Mouse (Mus musculus): ENCODE results near the gene Cdk14. TPM values are rescaled to one million over a fixed set of nuclear protein-coding genes. Genes with fewer than 3 reads are reported as not detected.

The Cdk14 gene
- polyA plus RNA-seq, 1 experiment = 2.6 TPM

- Histone ChIP-seq H3K27ac (ENCODE audit: insufficient read depth, low read depth, low read length) (no peak overlapping the region), H3K27me3 (replicated peaks; ENCODE audit: control insufficient read depth, insufficient read depth, low read length) (no peaks in the 10 kb centered on the region), H3K36me3 (ENCODE audit: control insufficient read depth, insufficient read depth, low read length) (no peaks in the 10 kb centered on the region), H3K4me3 (ENCODE audit: insufficient read depth, low read depth, low read length) (no peak overlapping the region), H3K4me1 (ENCODE audit: control insufficient read depth, insufficient read depth, low read length) (no peaks in the 10 kb centered on the region)
- 89% methylated on average over 2 of the region's 2 CpGs for WGBS
- no peak for DNase-seq
- no peak for TF ChIP-seq CTCF (conservative IDR thresholded peaks at IDR 0.05; ENCODE audit: insufficient read depth, insufficient read length, low read depth, low read length)
- TF ChIP-seq POLR2A (IDR thresholded peaks at IDR 0.05; ENCODE audit: low read depth, low read length) = no peak
Measured at GRCm38 (mm10) chr5:4898241-4898640, 521.9 kb downstream of the Cdk14 start.

- DNase-seq = no peak
- no peaks in the 10 kb centered on the region for H3K27me3 ChIP-seq (replicated peaks; ENCODE audit: control insufficient read depth, insufficient read depth, low read length)
- WGBS = 49% methylated on average over 3 of the region's 3 CpGs
- no peak overlapping the region for H3K4me3 ChIP-seq (ENCODE audit: insufficient read depth, low read depth, low read length)
- no peaks in the 10 kb centered on the region for H3K36me3 ChIP-seq (ENCODE audit: control insufficient read depth, insufficient read depth, low read length)
- TF ChIP-seq CTCF (conservative IDR thresholded peaks at IDR 0.05; ENCODE audit: insufficient read depth, insufficient read length, low read depth, low read length) (no peak), POLR2A (IDR thresholded peaks at IDR 0.05; ENCODE audit: low read depth, low read length) (no peak)
- H3K27ac ChIP-seq (ENCODE audit: insufficient read depth, low read depth, low read length) = no peak overlapping the region
- H3K4me1 ChIP-seq (ENCODE audit: control insufficient read depth, insufficient read depth, low read length) = no peaks in the 10 kb centered on the region
Measured at GRCm38 (mm10) chr5:4894988-4895387, 525.1 kb downstream of the Cdk14 start.

GRCm38 (mm10) chr5:4893852-4894207, 526.3 kb downstream of the Cdk14 start:
- WGBS = 79% methylated on average over 5 of the region's 5 CpGs
- Histone ChIP-seq H3K36me3 (ENCODE audit: control insufficient read depth, insufficient read depth, low read length) (no peaks in the 10 kb centered on the region), H3K4me3 (ENCODE audit: insufficient read depth, low read depth, low read length) (no peak overlapping the region), H3K4me1 (ENCODE audit: control insufficient read depth, insufficient read depth, low read length) (no peaks in the 10 kb centered on the region; the same call in 1 of the 2 replicates), H3K27me3 (replicated peaks; ENCODE audit: control insufficient read depth, insufficient read depth, low read length) (no peaks in the 10 kb centered on the region), H3K27ac (ENCODE audit: insufficient read depth, low read depth, low read length) (no peak overlapping the region)
- no peak for DNase-seq
- TF ChIP-seq CTCF (conservative IDR thresholded peaks at IDR 0.05; ENCODE audit: insufficient read depth, insufficient read length, low read depth, low read length) (no peak), POLR2A (IDR thresholded peaks at IDR 0.05; ENCODE audit: low read depth, low read length) (no peak)

GRCm38 (mm10) chr5:4893206-4893851, 526.8 kb downstream of the Cdk14 start:
- TF ChIP-seq CTCF (conservative IDR thresholded peaks at IDR 0.05; ENCODE audit: insufficient read depth, insufficient read length, low read depth, low read length) (no peak), POLR2A (IDR thresholded peaks at IDR 0.05; ENCODE audit: low read depth, low read length) (no peak)
- Histone ChIP-seq H3K27ac (ENCODE audit: insufficient read depth, low read depth, low read length) (no peak overlapping the region), H3K4me1 (ENCODE audit: control insufficient read depth, insufficient read depth, low read length) (no peaks in the 10 kb centered on the region; the same call in 1 of the 2 replicates), H3K36me3 (ENCODE audit: control insufficient read depth, insufficient read depth, low read length) (no peaks in the 10 kb centered on the region), H3K27me3 (replicated peaks; ENCODE audit: control insufficient read depth, insufficient read depth, low read length) (no peaks in the 10 kb centered on the region), H3K4me3 (ENCODE audit: insufficient read depth, low read depth, low read length) (no peak overlapping the region)
- 78% methylated on average over 5 of the region's 5 CpGs for WGBS
- DNase-seq = no peak

GRCm38 (mm10) chr5:4892734-4893133, 527.4 kb downstream of the Cdk14 start:
- Histone ChIP-seq H3K4me3 (ENCODE audit: insufficient read depth, low read depth, low read length) (no peak overlapping the region), H3K4me1 (ENCODE audit: control insufficient read depth, insufficient read depth, low read length) (no peaks in the 10 kb centered on the region; the same call in 1 of the 2 replicates), H3K27me3 (replicated peaks; ENCODE audit: control insufficient read depth, insufficient read depth, low read length) (no peaks in the 10 kb centered on the region), H3K36me3 (ENCODE audit: control insufficient read depth, insufficient read depth, low read length) (no peaks in the 10 kb centered on the region), H3K27ac (ENCODE audit: insufficient read depth, low read depth, low read length) (no peak overlapping the region)
- no peak for TF ChIP-seq CTCF (conservative IDR thresholded peaks at IDR 0.05; ENCODE audit: insufficient read depth, insufficient read length, low read depth, low read length)
- no peak for TF ChIP-seq POLR2A (IDR thresholded peaks at IDR 0.05; ENCODE audit: low read depth, low read length)
- DNase-seq = no peak
- WGBS = 62% methylated on average over 4 of the region's 4 CpGs

GRCm38 (mm10) chr5:4891862-4892704, 528.0 kb downstream of the Cdk14 start:
- Histone ChIP-seq H3K27ac (ENCODE audit: insufficient read depth, low read depth, low read length) (no peak overlapping the region), H3K27me3 (replicated peaks; ENCODE audit: control insufficient read depth, insufficient read depth, low read length) (no peaks in the 10 kb centered on the region), H3K4me1 (ENCODE audit: control insufficient read depth, insufficient read depth, low read length) (no peaks in the 10 kb centered on the region; the same call in 1 of the 2 replicates), H3K36me3 (ENCODE audit: control insufficient read depth, insufficient read depth, low read length) (no peaks in the 10 kb centered on the region), H3K4me3 (ENCODE audit: insufficient read depth, low read depth, low read length) (no peak overlapping the region)
- no peak for DNase-seq
- 77% methylated on average over 17 of the region's 17 CpGs for WGBS
- TF ChIP-seq POLR2A (IDR thresholded peaks at IDR 0.05; ENCODE audit: low read depth, low read length) = no peak
- no peak for TF ChIP-seq CTCF (conservative IDR thresholded peaks at IDR 0.05; ENCODE audit: insufficient read depth, insufficient read length, low read depth, low read length)

- Histone ChIP-seq H3K27me3 (replicated peaks; ENCODE audit: control insufficient read depth, insufficient read depth, low read length) (no peaks in the 10 kb centered on the region), H3K4me1 (ENCODE audit: control insufficient read depth, insufficient read depth, low read length) (no peaks in the 10 kb centered on the region; the same call in 1 of the 2 replicates), H3K4me3 (ENCODE audit: insufficient read depth, low read depth, low read length) (no peak overlapping the region), H3K36me3 (ENCODE audit: control insufficient read depth, insufficient read depth, low read length) (no peaks in the 10 kb centered on the region), H3K27ac (ENCODE audit: insufficient read depth, low read depth, low read length) (no peak overlapping the region)
- no peak for DNase-seq
- 71% methylated on average over 4 of the region's 4 CpGs for WGBS
- TF ChIP-seq POLR2A (IDR thresholded peaks at IDR 0.05; ENCODE audit: low read depth, low read length) = no peak
Measured at GRCm38 (mm10) chr5:4887069-4887468, 533.0 kb downstream of the Cdk14 start.

Data from kidney, adult 2 months (tissue).